Mouse (Mus musculus): ENCODE measurements around the gene Grwd1.

DNA sequence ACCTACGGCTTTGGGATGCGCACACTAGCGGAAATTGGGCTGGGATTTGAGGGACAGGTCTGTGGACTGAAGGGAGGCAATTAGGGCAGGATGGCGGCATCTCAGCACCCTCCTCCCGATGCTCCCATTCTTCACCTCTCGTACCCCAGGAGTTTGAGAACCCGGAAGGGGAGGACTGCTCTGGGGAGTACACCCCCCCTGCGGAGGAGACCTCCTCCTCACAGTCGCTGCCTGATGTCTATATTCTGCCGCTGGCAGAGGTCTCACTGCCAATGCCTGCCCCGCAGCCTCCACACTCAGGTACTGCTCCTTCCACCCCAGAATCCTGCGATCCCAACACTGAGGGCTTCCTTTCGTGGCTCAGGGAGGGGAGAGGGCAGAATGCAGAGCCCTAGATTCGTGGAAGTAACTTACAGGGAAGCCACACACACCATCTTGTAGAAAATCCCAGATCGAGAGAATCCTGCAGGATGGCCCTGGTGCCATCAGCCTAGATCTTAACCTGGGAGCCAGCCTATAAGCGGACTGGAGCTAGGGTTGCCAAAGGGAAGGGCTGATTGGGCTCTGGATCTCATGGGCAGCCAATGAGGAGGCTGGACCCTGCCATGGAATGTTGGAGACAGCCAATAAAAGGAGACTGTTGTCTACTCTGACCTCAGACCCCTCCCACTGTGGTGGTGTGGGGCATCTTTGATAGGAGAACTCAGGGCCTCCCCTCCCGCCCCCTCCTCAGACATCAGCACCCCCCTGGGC lies 43.9 kb downstream of the Grwd1 start:
- TF ChIP-seq CTCF (conservative IDR thresholded peaks at IDR 0.05; ENCODE audit: insufficient read depth, insufficient read length, low read depth, low read length) (no peak), POLR2A (IDR thresholded peaks at IDR 0.05; ENCODE audit: low read depth, low read length) (no peak)

Measured in kidney, adult 2 months (tissue).